In genomic region chr19:58178410-58178809, GRCm38 (mm10) we compare ENCODE assay signal across 22 mouse cellular contexts.
"Had no signal": no experiment of that assay in that cellular context is flagged by ENCODE, and none has a peak within 500 bp of the region (broad histone marks: within the 10 kb centered on the region; RNA-seq: fewer than 3 reads in every experiment).

No protein-coding gene starts in this region.

- H3K4me2 ChIP-seq: liver, embryonic 13.5 days; midbrain, embryonic 11.5 days; neural tube, embryonic 13.5 days; stomach, embryonic 15.5 days had no signal

- H3K4me1 ChIP-seq: liver, embryonic 13.5 days; megakaryocyte, embryonic 14.5 days; stomach, embryonic 15.5 days had no signal

- H3K9me3 ChIP-seq: liver, embryonic 13.5 days; neural tube, embryonic 13.5 days; stomach, embryonic 15.5 days had no signal

- H3K4me3 ChIP-seq: layer of hippocampus, adult 2 months; liver, embryonic 13.5 days; megakaryocyte, embryonic 14.5 days; neural tube, embryonic 13.5 days; stomach, embryonic 15.5 days had no signal

- ATAC-seq: intestine, embryonic 16.5 days; lung, postnatal 0 days had no signal

- H3K36me3 ChIP-seq: liver, embryonic 13.5 days; neural tube, embryonic 13.5 days; stomach, embryonic 15.5 days had no signal

- DNase-seq: kidney, adult 18-20 months; kidney, adult 9 months; kidney, postnatal 25 days; layer of hippocampus, adult 9-11 months; liver, embryonic 13.5 days; lung, adult 2 months; lung, postnatal 36 days; midbrain, embryonic 14.5 days; retina, postnatal 1 day; right cerebral cortex, postnatal 25 days; spleen, adult 18-20 months; thymus, adult 2 months; thymus, postnatal 14 days; thymus, postnatal 4 days had no signal

- H3K27ac ChIP-seq: kidney, postnatal 0 days; layer of hippocampus, adult 2 months; liver, embryonic 13.5 days; neural tube, embryonic 13.5 days; stomach, embryonic 15.5 days had no signal

- H3K27me3 ChIP-seq: liver, embryonic 13.5 days; megakaryocyte, embryonic 14.5 days; neural tube, embryonic 13.5 days; stomach, embryonic 15.5 days had no signal

- H3K9ac ChIP-seq: liver, embryonic 13.5 days; neural tube, embryonic 13.5 days; stomach, embryonic 15.5 days had no signal
